Mouse (Mus musculus) gastrocnemius, adult 18-20 months (tissue): ENCODE measurements around the gene Cryzl2. TPM values are rescaled to one million over a fixed set of nuclear protein-coding genes. Genes with fewer than 3 reads are reported as not detected.

Source experiments
- DNase-seq: peaks from one replicate; pipeline ENCODE4 v3.0.0; 2021; ENCODE audit warnings: low spot score
- total RNA-seq, 2 experiments: library from RNA; stranded (reverse); gene quantifications; 2 replicates each; pipeline ENCODE4 v1.2.3; 2021

Gene Cryzl2
- total RNA-seq, 2 experiments from 2014 or later: 0.43 to 0.76 TPM

DNA sequence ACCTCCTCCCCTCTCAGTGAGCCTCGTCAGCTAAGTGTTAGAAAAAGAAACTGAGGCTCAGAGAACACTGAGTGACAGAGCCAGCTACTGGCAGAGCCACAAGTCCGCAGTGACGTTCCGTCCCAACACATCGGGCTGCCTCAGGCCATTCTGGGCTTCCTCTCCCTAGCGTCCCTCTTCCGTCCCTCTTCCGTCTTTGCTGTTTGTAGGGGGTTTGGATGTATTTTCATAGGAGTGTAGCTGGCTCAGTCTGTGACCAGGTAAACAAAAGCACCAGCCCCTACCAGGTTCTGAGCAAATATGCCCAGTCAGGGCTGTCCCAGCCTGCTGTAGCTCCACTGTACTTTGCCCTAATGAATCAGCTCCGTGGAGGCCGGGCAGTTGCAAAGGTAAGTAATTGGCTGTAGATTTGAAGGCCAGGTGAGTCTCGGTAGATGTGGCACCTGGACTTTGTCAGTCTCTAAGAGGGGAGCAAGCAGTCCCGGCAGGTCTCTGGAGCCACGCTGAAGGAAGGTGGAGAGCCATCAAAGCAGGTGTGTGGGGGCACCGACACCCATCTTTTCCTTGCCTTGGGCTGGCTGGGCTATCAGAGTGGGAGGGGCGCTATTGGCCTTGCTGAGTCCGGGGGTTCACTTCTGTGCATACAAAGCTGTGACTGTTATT, 67.4 kb downstream of the Cryzl2 start:
- no peak for DNase-seq

- no peak for DNase-seq
These were observed 68.2 kb downstream of the Cryzl2 start for GRCm38 (mm10) chr1:157526625-157527024.

GRCm38 (mm10) chr1:157532826-157533460, 74.6 kb downstream of the Cryzl2 start:
- no peak for DNase-seq

GRCm38 (mm10) chr1:157535571-157535970, 77.2 kb downstream of the Cryzl2 start:
- no peak for DNase-seq

DNA sequence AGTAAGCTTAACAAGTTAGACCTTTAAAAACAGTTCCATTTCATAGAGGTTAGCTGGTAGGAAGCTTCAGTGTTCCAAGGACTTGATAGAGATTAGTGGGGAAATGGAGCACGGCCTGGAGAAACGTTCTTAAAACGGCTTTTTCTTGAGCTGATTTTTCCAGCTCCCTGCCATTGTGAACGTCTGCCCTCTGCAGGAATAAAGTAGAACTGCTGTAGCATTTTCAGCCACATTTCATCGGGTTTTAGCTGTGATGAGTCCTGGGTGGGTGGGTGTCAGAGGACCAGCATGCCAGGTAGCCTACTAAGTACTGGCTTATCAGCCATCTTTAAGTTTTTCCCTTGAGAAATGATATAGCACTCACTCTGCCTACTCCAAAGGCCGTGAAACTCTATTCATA, 78.1 kb downstream of the Cryzl2 start:
- peak; percentile 38 for DNase-seq

DNA sequence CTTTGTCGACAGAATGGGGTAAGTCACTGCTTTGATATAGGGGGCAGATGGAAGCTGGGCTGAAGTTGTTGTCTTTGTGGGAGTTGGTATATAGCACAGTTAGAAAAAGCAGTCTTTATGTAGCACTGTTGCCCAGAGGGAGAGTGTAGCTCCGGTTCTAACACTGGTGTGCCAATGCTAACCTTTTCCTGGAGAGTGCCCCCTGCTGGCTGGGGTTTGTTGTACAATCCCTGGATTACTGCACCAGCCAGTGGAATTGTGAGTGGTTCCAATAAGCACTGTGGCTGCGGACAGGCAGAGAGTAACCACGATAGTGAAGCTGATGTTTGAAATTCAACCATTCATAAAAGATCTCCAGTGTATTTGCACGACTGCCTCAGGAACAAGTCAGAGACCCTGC, 79.3 kb downstream of the Cryzl2 start:
- DNase-seq: no peak

Other genes with a start within 250 kb of the Cryzl2 start
- gene Rasal2, start 46.0 kb upstream of the Cryzl2 start, total RNA-seq: 1 to 10 TPM; 5.6 to 6.5 TPM
- gene Sec16b, start 48.2 kb downstream of the Cryzl2 start, total RNA-seq: under 1 TPM; 0.52 to 0.66 TPM